Mouse (Mus musculus) embryonic fibroblast, embryonic 13.5 days (primary cell): Measurements from ENCODE around the gene Inka2.

Experiments used
- CTCF ChIP-seq: IDR thresholded peaks from 2 replicates; pipeline ENCODE4 v1.5.1; 2011; ENCODE audit warnings: mild to moderate bottlenecking, control low read depth, low read length, moderate library complexity, borderline replicate concordance; ENCODE audit not compliant: insufficient read depth
- POLR2A ChIP-seq: IDR thresholded peaks from 2 replicates; pipeline ENCODE4 v1.6.1; 2011; ENCODE audit warnings: low read depth, mild to moderate bottlenecking, control low read depth, low read length, moderate library complexity

- no peak for TF ChIP-seq CTCF
- TF ChIP-seq POLR2A = no peak
Observed at GRCm38 (mm10) chr3:105680346-105680745, 24.1 kb upstream of the Inka2 start.
